Mouse (Mus musculus) cerebral cortex, adult 2 months (tissue): Measurements from ENCODE around the gene Olfr292.

ENCODE experiments used
- WGBS: fragments of 180-500 bp; shearing (Covaris S2); methylation state at CpG from one replicate; pipeline ENCODE4 v1.1.7; 2018; 5-methylcytosine and 5-hydroxymethylcytosine counted together

Gene Olfr292

GRCm38 (mm10) chr7:86688030-86688429 lies at the start of gene Olfr292:
Olfr292 (plus strand) TSS chr7:86688330.

GRCm38 (mm10) chr7:86648761-86649160 lies 39.4 kb upstream of the Olfr292 start, which contains the start of gene Olfr293:
Olfr293 (plus strand) TSS chr7:86649061.
- WGBS: 93% methylated on average over 4 of the region's 4 CpGs
